Mouse (Mus musculus): Measurements from ENCODE around the gene Camk1d.
"Not testable (repeated sequence)": the region's sequence is repeated elsewhere in the genome, so short reads cannot be mapped to it uniquely, and the experiment has no call there.

Gene Camk1d

GRCm38 (mm10) chr2:5613651-5614307, 100.5 kb downstream of the Camk1d start:
- DNase-seq (ENCODE audit: low spot score in 2 of 2), result peak; percentile 48 to 55

- no peak for DNase-seq (ENCODE audit: low spot score in 2 of 2)
Measured at GRCm38 (mm10) chr2:5611601-5612000, 102.7 kb downstream of the Camk1d start.

- no peak for DNase-seq (ENCODE audit: low spot score in 2 of 2)
Measured at GRCm38 (mm10) chr2:5610521-5610920, 103.8 kb downstream of the Camk1d start.

GRCm38 (mm10) chr2:5607920-5608841, 106.1 kb downstream of the Camk1d start:
- DNase-seq (ENCODE audit: low spot score in 2 of 2), result no peak

GRCm38 (mm10) chr2:5605849-5606248, 108.5 kb downstream of the Camk1d start:
- DNase-seq (ENCODE audit: low spot score in 2 of 2), result no peak

GRCm38 (mm10) chr2:5602044-5602443, 112.3 kb downstream of the Camk1d start:
- DNase-seq (ENCODE audit: low spot score in 2 of 2), result no peak

- not testable (repeated sequence) for DNase-seq (ENCODE audit: low spot score in 2 of 2)
Measured at GRCm38 (mm10) chr2:5601243-5601642, 113.1 kb downstream of the Camk1d start.

- no peak for DNase-seq (ENCODE audit: low spot score in 2 of 2)
Measured at GRCm38 (mm10) chr2:5600183-5600962, 113.9 kb downstream of the Camk1d start.

GRCm38 (mm10) chr2:5599713-5600112, 114.6 kb downstream of the Camk1d start:
- DNase-seq (ENCODE audit: low spot score in 2 of 2), result no peak

- DNase-seq (ENCODE audit: low spot score in 2 of 2), result no peak
Measured at GRCm38 (mm10) chr2:5598533-5598932, 115.8 kb downstream of the Camk1d start.

GRCm38 (mm10) chr2:5596882-5597281, 117.4 kb downstream of the Camk1d start:
- peak; percentile 10 to 14 for DNase-seq (ENCODE audit: low spot score in 2 of 2)

- DNase-seq (ENCODE audit: low spot score in 2 of 2), result no peak
Measured at GRCm38 (mm10) chr2:5595356-5596191, 118.7 kb downstream of the Camk1d start.

GRCm38 (mm10) chr2:5592461-5593136, 121.7 kb downstream of the Camk1d start:
- DNase-seq (ENCODE audit: low spot score in 2 of 2), result peak in 1 of 2 experiments; percentile 6

GRCm38 (mm10) chr2:5590074-5590473, 124.2 kb downstream of the Camk1d start:
- DNase-seq (ENCODE audit: low spot score in 2 of 2), result no peak

- DNase-seq (ENCODE audit: low spot score in 2 of 2), result no peak
Measured at GRCm38 (mm10) chr2:5589163-5589562, 125.2 kb downstream of the Camk1d start.

- no peak for DNase-seq (ENCODE audit: low spot score in 2 of 2)
Measured at GRCm38 (mm10) chr2:5588329-5588982, 125.9 kb downstream of the Camk1d start.

GRCm38 (mm10) chr2:5584318-5585027, 129.8 kb downstream of the Camk1d start:
- DNase-seq (ENCODE audit: low spot score in 2 of 2), result no peak

- no peak for DNase-seq (ENCODE audit: low spot score in 2 of 2)
Measured at GRCm38 (mm10) chr2:5579391-5579790, 134.9 kb downstream of the Camk1d start.

GRCm38 (mm10) chr2:5577399-5578129, 136.8 kb downstream of the Camk1d start:
- peak in 1 of 2 experiments; percentile 3 for DNase-seq (ENCODE audit: low spot score in 2 of 2)

All from spleen, postnatal 36 days (tissue).